Mouse (Mus musculus) megakaryocyte, embryonic 14.5 days (primary cell): Measurements from ENCODE around the gene Ndufa8.

Source experiments
- FLI1 ChIP-seq: IDR thresholded peaks from 2 replicates; pipeline ENCODE4 v1.6.1; 2012; ENCODE audit warnings: low read length, inconsistent platforms, mixed read lengths
- GATA1 ChIP-seq: IDR thresholded peaks from 3 replicates; pipeline ENCODE4 v1.6.1; 2012; ENCODE audit warnings: mixed read lengths, low read length, inconsistent platforms, borderline replicate concordance

DNA sequence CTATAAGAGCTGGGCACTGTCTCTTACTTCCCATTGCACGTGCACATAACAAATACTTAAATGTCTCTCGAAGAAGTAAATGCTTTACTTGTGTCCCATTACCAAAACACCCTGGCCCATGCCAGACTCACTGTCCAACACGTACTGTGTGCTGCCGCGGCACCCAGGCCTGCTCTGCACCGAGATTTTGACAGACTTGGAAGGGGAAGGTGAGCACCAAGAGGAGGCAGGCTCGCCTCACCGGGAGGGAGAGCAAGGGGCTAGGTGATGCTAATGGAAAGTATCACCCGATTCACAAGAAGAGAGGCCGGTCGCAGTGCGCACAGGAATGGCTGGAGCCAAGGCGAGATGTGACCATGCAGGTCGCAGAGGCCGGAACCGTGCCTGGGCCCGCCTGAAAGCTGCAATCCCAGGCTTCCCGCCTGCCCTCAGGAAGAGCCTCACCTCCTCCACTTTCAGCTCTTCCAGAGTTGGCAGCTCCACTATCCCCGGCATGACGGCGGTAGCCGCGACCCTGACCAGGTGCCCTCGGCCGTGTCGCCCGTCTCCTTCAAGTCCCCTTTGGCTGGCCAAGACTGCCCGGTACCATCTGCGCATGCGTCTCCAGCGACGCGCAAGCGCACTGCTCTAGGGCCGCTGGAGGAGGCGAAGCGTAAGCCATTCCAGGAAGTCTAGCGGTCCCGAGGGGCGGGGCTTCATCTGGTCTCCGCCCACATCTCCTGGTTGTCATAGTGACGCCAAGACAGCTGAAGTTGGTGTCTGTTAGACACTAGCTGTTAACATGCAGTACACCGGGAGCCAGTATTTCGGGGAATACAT is at the start of gene Ndufa8, which contains the start of gene Morn5:
- TF ChIP-seq GATA1 (no peak), FLI1 (no peak)
